8 mouse cellular contexts compared by ENCODE assay signal in genomic region chr5:113650035-113650865, GRCm38 (mm10). TPM values are rescaled to one million over a fixed set of nuclear protein-coding genes. Genes with fewer than 3 reads are reported as not detected.
DNase-seq lines count a peak whose midpoint lies in the region; ATAC-seq and TF ChIP-seq lines count a peak whose summit lies in the region.

Gene Cmklr1, minus strand, starts transcription at chr5:113650426.

- ATAC-seq in kidney, embryonic 16.5 days (ENCODE audit: low FRiP score, low TSS enrichment): peak; percentile 37; the same call in 1 of the 2 replicates
- peak; percentile 17; the same call in 1 of the 2 replicates for ATAC-seq in stomach, postnatal 0 days (ENCODE audit: low FRiP score, low TSS enrichment)

- DNase-seq in cerebellum, adult 2 months: peak in 1 of 2 experiments; percentile 31
- DNase-seq in cerebellum, postnatal 36 days: no peak
- peak; percentile 56 for DNase-seq in embryo, embryonic 11 days
- no peak for DNase-seq in heart, adult 8-10 months (ENCODE audit: low spot score)
- peak; percentile 69 for DNase-seq in lung, postnatal 36 days
- DNase-seq in stomach, postnatal 0 days (ENCODE audit: low spot score): no peak
- DNase-seq in right cerebral cortex, postnatal 36 days (ENCODE audit: low spot score in 2 of 2): no peak

- no peak within 1 kb of the TSS for H3K27ac ChIP-seq in cerebellum, adult 2 months (ENCODE audit: insufficient read depth, low read length)
- H3K27ac ChIP-seq in kidney, embryonic 16.5 days (ENCODE audit: low read length): 0 out of 2 replicates have a peak within 1 kb of the TSS, but pooled peaks have one; percentile 21
- 0 out of 2 replicates have a peak within 1 kb of the TSS, but pooled peaks have one; percentile 30 for H3K27ac ChIP-seq in stomach, postnatal 0 days (replicated peaks)

- no peaks in the 10 kb centered on the region for H3K36me3 ChIP-seq in kidney, embryonic 16.5 days (ENCODE audit: insufficient read depth, low read length)
- H3K36me3 ChIP-seq in stomach, postnatal 0 days (ENCODE audit: control insufficient read depth, insufficient read depth, low read length): no peaks in the 10 kb centered on the region

- TF ChIP-seq EP300 in stomach, postnatal 0 days (optimal IDR thresholded peaks at IDR 0.05): no peak

- H3K4me3 ChIP-seq in cerebellum, adult 2 months (replicated peaks; ENCODE audit: insufficient read depth, low read depth, low read length): no peak within 1 kb of the TSS
- peak within 1 kb of the TSS; percentile 34 for H3K4me3 ChIP-seq in kidney, embryonic 16.5 days (ENCODE audit: low read length)
- peak within 1 kb of the TSS; percentile 26 for H3K4me3 ChIP-seq in stomach, postnatal 0 days (ENCODE audit: low read depth, low read length)

- H3K4me2 ChIP-seq in kidney, embryonic 16.5 days (replicated peaks; ENCODE audit: low read depth, low read length): peak within 1 kb of the TSS; percentile 45
- peak within 1 kb of the TSS; percentile 44 for H3K4me2 ChIP-seq in stomach, postnatal 0 days (replicated peaks; ENCODE audit: low read depth)

- H3K4me1 ChIP-seq in cerebellum, adult 2 months (ENCODE audit: control insufficient read depth, insufficient read depth, low read length): peaks cover 9% of the 10 kb centered on the region
- peaks cover 12% of the 10 kb centered on the region for H3K4me1 ChIP-seq in kidney, embryonic 16.5 days (ENCODE audit: insufficient read depth, low read length)
- no peaks in the 10 kb centered on the region for H3K4me1 ChIP-seq in stomach, postnatal 0 days (replicated peaks; ENCODE audit: control insufficient read depth, insufficient read depth)

- 0 out of 2 replicates have a peak, but pooled peaks have one; percentile 2 for TF ChIP-seq CTCF in cerebellum, adult 2 months (IDR thresholded peaks at IDR 0.05; ENCODE audit: borderline replicate concordance, insufficient read depth, low read depth, low read length)
- peak; percentile 46 for TF ChIP-seq CTCF in stomach, postnatal 0 days (IDR thresholded peaks at IDR 0.05; ENCODE audit: low read depth)

- TF ChIP-seq POLR2A in cerebellum, adult 2 months (IDR thresholded peaks at IDR 0.05; ENCODE audit: borderline replicate concordance, insufficient read depth, low read length): no peak

- no peaks in the 10 kb centered on the region for H3K27me3 ChIP-seq in cerebellum, adult 2 months (ENCODE audit: control insufficient read depth, insufficient read depth, low read length)
- H3K27me3 ChIP-seq in kidney, embryonic 16.5 days (ENCODE audit: insufficient read depth, low read length): peaks cover 8% of the 10 kb centered on the region
- H3K27me3 ChIP-seq in stomach, postnatal 0 days (ENCODE audit: control insufficient read depth, insufficient read depth, low read length): no peaks in the 10 kb centered on the region

- peak within 1 kb of the TSS; percentile 33 for H3K9ac ChIP-seq in kidney, embryonic 16.5 days (replicated peaks; ENCODE audit: low read length)
- peak within 1 kb of the TSS; percentile 50 for H3K9ac ChIP-seq in stomach, postnatal 0 days (ENCODE audit: low read length)

- 50% methylated on average over 30 of the region's 30 CpGs for WGBS in cerebellum, adult 2 months
- WGBS in kidney, embryonic 16.5 days: 3% methylated on average over 30 of the region's 30 CpGs
- WGBS in stomach, postnatal 0 days: 9% methylated on average over 29 of the region's 30 CpGs

- no peaks in the 10 kb centered on the region for H3K9me3 ChIP-seq in kidney, embryonic 16.5 days (ENCODE audit: low read length)
- H3K9me3 ChIP-seq in stomach, postnatal 0 days (ENCODE audit: control insufficient read depth, low read length): no peaks in the 10 kb centered on the region

RNA-seq across cellular contexts. Expression of gene Cmklr1, which starts in this region (rescaled TPM):
- 2.2 and 3.0 TPM in 2 replicates for polyA plus RNA-seq in cerebellum, adult 2 months (2012; rRNA removed)
- 10 to 100 TPM; 14.8 to 30.1 (median 17.9) TPM for total RNA-seq in heart, adult 8-10 months (2022)
- 4.4 and 6.5 TPM in 2 replicates for polyA plus RNA-seq in kidney, embryonic 16.5 days (2015; fragmentation: Nextera tagmentation; extraction: Ambion mirVana)
- 2.0 and 2.6 TPM in 2 replicates for polyA plus RNA-seq in stomach, postnatal 0 days (2015; fragmentation: Nextera tagmentation; extraction: Ambion mirVana)

Comparison
In these comparisons a context has a peak if more than half of its experiments do, and no peak if none do; other contexts are left out.
1. DNase-seq: peak in embryo, embryonic 11 days (single experiment) and lung, postnatal 36 days (single experiment); none in cerebellum, postnatal 36 days (0 of 2), heart, adult 8-10 months (single experiment), stomach, postnatal 0 days (single experiment) and right cerebral cortex, postnatal 36 days (0 of 2).